Mouse (Mus musculus) MEL (cell line): ENCODE measurements around the gene C2cd4a.

Source experiments
- CTCF ChIP-seq, 3 experiments: IDR thresholded peaks in 2 of 3; conservative IDR thresholded peaks in 1 of 3; 2 replicates each; pipeline ENCODE4 v1.5.1; 2011 to 2012; ENCODE audit warnings: low read length in 3 of 3, low read depth in 2 of 3, mild to moderate bottlenecking in 2 of 3, improper control_type of control experiment in 1 of 3, inconsistent platforms in 1 of 3, mixed read lengths in 1 of 3, moderate library complexity in 1 of 3; ENCODE audit not compliant: control insufficient read depth in 1 of 3, insufficient read depth in 1 of 3, poor library complexity in 1 of 3, severe bottlenecking in 1 of 3
- E2F4 ChIP-seq: IDR thresholded peaks from 2 replicates; pipeline ENCODE4 v1.6.1; 2011; ENCODE audit warnings: low read depth, low read length, improper control_type of control experiment, borderline replicate concordance
- EP300 ChIP-seq, 2 experiments: IDR thresholded peaks; 2 replicates each; pipeline ENCODE4 v1.6.1; 2011; ENCODE audit warnings: improper control_type of control experiment in 2 of 2, low read length in 2 of 2, low read depth in 1 of 2, mild to moderate bottlenecking in 1 of 2
- GATA1 ChIP-seq: IDR thresholded peaks from 2 replicates; pipeline ENCODE4 v1.6.1; 2011; ENCODE audit warnings: low read depth, low read length, improper control_type of control experiment
- MAX ChIP-seq: IDR thresholded peaks from 2 replicates; pipeline ENCODE4 v1.6.1; 2011; ENCODE audit warnings: low read length, improper control_type of control experiment
- MEF2A ChIP-seq: IDR thresholded peaks from 2 replicates; pipeline ENCODE4 v1.6.1; 2014; ENCODE audit warnings: low read depth, mild to moderate bottlenecking, inconsistent platforms, low read length, improper control_type of control experiment; ENCODE audit not compliant: poor library complexity, insufficient replicate concordance, severe bottlenecking; ENCODE audit errors: extremely low read depth
- MYC ChIP-seq: IDR thresholded peaks from 2 replicates; pipeline ENCODE4 v1.6.1; 2011; ENCODE audit warnings: low read depth, mild to moderate bottlenecking, low read length, improper control_type of control experiment, moderate library complexity
- POLR2A ChIP-seq, 2 experiments: IDR thresholded peaks; 2 replicates each; pipeline ENCODE4 v1.6.1; 2011 to 2012; ENCODE audit warnings: low read length in 2 of 2, mild to moderate bottlenecking in 2 of 2, control low read depth in 1 of 2, improper control_type of control experiment in 1 of 2, low read depth in 1 of 2, moderate library complexity in 1 of 2; ENCODE audit not compliant: control insufficient read depth in 1 of 2, insufficient read depth in 1 of 2, poor library complexity in 1 of 2
- POLR2AphosphoS2 ChIP-seq: IDR thresholded peaks from 2 replicates; pipeline ENCODE4 v1.6.1; 2011; ENCODE audit warnings: low read length, improper control_type of control experiment
- POLR2AphosphoS5 ChIP-seq: IDR thresholded peaks from 2 replicates; pipeline ENCODE4 v1.6.1; 2012; ENCODE audit warnings: low read depth, borderline replicate concordance, mild to moderate bottlenecking, inconsistent platforms, low read length, moderate library complexity, mixed read lengths
- RAD21 ChIP-seq: IDR thresholded peaks from 2 replicates; pipeline ENCODE4 v1.6.1; 2011; ENCODE audit warnings: mild to moderate bottlenecking, low read depth, low read length, improper control_type of control experiment
- TBP ChIP-seq: IDR thresholded peaks from 2 replicates; pipeline ENCODE4 v1.8.0; 2011; ENCODE audit warnings: low read depth, low read length, improper control_type of control experiment
- UBTF ChIP-seq: IDR thresholded peaks from 2 replicates; pipeline ENCODE4 v1.6.1; 2012; ENCODE audit warnings: low read depth, mild to moderate bottlenecking, inconsistent platforms, low read length, improper control_type of control experiment, moderate library complexity, borderline replicate concordance; ENCODE audit not compliant: insufficient read depth
- USF1 ChIP-seq: IDR thresholded peaks from 2 replicates; pipeline ENCODE4 v1.6.1; 2014; ENCODE audit warnings: low read depth, mild to moderate bottlenecking, inconsistent platforms, low read length, improper control_type of control experiment, moderate library complexity

GRCm38 (mm10) chr9:67847606-67848005 lies 15.5 kb upstream of the C2cd4a start:
- no peak for TF ChIP-seq POLR2A (IDR thresholded peaks at IDR 0.05; ENCODE audit: control insufficient read depth in 1 of 2, insufficient read depth in 1 of 2, low read depth in 1 of 2, low read length in 2 of 2, poor library complexity in 1 of 2)
- no peak for TF ChIP-seq E2F4
- no peak for TF ChIP-seq GATA1
- TF ChIP-seq CTCF (IDR thresholded peaks at IDR 0.05 in 2 of 3, conservative IDR thresholded peaks at IDR 0.05 in 1 of 3; ENCODE audit: control insufficient read depth in 1 of 3, insufficient read depth in 1 of 3, low read depth in 2 of 3, low read length in 3 of 3, poor library complexity in 1 of 3, severe bottlenecking in 1 of 3), result no peak
- TF ChIP-seq EP300 (IDR thresholded peaks at IDR 0.05; ENCODE audit: low read depth in 1 of 2, low read length in 2 of 2), result no peak
- no peak for TF ChIP-seq UBTF
- TF ChIP-seq MYC, result no peak
- TF ChIP-seq MEF2A, result no peak
- no peak for TF ChIP-seq POLR2AphosphoS2
- no peak for TF ChIP-seq USF1
- TF ChIP-seq TBP, result no peak
- no peak for TF ChIP-seq RAD21
- no peak for TF ChIP-seq MAX
- no peak for TF ChIP-seq POLR2AphosphoS5
